Mouse (Mus musculus): Measurements from ENCODE around the gene Ski.
"Not testable (repeated sequence)": the region's sequence is repeated elsewhere in the genome, so short reads cannot be mapped to it uniquely, and the experiment has no call there.

Ski gene

DNA sequence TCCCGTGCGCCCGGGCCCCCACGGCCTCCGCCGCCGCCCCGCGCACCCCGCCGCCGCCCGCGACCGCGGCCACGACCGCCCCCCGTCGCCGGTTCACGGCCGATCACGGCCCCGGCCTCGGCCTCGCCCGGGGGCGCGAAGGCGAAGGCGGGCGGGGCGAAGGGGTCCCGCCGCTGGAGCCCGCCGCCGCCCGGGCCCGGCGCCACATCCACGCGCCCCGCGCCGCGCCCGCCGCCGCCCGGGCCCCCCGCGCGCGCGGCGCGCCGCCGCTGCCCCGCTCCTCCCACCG, at the start of gene Ski:
TSS of gene Ski (minus strand) at position 41 of the 289 bp plus-strand sequence.
- DNase-seq, result no peak

DNA sequence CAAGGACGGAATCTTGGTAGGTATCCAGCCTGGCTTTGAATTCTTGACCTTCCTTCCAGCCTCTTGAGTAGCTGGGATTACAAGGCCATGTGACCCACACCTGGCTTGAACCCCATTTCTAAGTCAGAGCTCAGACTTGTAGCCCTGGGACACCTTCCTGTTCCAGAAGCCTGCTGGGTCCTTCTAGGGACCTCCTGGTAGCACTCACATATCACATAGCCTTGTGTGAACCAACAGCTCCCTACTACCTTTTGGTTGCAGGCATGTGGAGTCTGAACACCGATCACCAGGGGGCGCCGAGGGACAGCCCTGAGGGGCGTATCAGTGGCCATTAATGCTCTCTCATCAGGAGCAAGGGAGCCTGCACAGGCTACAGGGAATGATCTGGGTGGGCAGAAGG, 46.0 kb upstream of the Ski start:
- peak; percentile 73 to 79 for DNase-seq

DNA sequence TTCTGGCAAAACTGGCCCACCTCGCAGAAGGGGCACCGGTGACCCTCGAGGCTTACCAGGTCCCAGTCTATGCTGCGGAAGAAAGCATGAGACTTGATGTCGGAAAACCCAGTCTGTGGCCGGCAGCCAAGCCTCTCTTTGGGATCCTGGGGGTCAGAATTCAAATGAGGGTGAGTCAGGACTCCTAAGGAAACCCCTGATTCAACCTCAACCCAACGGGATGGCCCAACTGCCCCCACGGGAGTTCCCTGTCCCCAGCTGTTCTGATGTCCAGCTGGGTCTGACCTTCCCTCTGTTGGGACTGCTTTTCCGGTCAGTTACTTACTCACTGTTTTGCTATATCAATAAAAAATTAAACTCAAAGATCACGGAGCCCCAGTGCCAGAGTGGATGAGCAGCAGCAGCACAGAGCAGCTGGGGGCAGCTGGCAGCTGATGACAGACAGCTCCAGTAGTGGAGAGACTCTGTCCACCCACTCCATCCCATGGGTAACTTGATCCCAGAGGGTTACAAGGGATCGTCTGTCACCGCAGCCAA, 45.3 kb upstream of the Ski start:
- peak in 1 of 2 experiments; percentile 46 for DNase-seq

DNA sequence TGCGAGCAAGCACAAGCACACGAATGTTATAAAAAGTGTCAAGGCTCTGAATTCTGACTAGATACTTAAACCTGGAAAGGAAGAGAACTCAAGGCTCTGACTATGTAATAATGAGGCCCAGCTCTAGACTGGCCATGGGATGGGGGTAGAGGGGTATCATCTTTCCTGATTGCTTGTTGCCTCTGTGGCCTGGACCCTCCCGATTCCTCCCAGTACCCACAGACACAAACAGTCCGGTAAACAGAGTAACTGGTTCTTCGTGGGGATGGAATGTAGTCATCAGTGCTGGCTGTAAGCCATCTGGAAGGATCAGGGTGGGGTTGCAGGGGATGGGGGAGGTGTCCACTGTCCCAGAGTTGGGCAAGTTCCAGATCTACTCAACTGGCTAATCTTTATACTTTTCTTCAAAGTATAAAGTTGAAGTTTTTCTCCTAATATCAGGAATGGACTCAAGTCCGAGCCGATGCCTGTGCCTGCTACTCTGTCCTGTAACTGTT, 44.7 kb upstream of the Ski start:
- DNase-seq, result peak in 1 of 2 experiments; percentile 41

DNA sequence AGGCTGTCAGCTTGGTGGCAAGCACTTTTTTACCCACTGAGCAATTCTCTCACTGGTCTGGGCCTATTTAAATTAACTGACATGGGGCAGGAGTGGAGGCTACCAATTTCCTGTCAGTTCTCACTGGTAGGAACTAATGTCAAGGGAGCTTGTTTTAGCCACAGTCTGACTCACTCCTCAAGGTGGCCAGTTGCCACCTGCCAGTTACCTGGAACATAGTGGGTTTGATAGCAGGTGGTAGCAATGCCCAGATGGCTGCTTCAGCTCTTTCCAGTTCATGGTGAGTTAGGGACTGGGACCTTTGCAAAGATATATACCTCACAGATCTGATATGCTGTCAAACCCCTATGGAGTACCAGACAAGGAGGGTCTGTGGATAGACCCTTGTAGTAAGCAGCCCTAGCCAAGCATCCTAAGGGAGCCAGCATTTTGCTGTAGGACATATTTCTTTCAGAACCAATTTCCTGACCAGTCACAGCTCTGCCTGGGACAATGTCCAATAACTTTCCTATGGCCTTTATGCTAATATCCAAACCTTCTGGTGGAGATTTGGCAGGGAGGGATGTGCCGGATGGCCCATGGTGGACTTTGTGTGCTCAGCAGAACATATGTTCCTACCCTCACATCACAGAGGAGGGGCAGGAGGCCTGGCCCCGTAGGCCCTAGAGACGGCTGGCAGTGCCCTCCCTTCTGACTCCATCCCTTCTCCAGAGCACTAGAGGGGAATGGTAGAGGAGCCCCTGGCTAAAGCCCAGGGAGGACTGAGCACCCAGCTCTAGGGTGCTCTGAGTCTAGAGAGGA, 42.3 kb upstream of the Ski start:
- peak; percentile 93 for DNase-seq

DNA sequence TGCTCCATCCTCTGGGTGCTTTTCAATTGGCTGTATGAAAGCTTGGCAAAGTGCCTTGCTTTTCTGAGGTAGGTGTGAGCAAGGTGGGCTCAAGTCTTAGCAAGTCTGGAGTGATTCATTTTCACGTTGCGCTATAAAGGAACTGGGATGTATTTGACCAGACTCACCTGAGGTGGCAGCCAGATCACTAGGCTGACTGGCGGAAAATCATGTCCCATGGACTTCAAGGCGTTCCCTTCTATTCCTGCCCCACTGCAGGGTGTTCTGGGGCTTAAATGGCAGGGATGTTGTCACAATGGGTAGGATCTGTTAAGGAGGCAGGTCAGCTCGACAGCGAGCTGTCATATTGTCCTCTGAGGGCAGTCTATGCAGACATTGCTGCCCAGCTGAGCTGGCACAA, 29.9 kb upstream of the Ski start:
- peak in 1 of 2 experiments; percentile 51 for DNase-seq

- DNase-seq, result peak; percentile 52 to 61
Observed at GRCm38 (mm10) chr4:155251147-155251546, 28.8 kb upstream of the Ski start.

DNA sequence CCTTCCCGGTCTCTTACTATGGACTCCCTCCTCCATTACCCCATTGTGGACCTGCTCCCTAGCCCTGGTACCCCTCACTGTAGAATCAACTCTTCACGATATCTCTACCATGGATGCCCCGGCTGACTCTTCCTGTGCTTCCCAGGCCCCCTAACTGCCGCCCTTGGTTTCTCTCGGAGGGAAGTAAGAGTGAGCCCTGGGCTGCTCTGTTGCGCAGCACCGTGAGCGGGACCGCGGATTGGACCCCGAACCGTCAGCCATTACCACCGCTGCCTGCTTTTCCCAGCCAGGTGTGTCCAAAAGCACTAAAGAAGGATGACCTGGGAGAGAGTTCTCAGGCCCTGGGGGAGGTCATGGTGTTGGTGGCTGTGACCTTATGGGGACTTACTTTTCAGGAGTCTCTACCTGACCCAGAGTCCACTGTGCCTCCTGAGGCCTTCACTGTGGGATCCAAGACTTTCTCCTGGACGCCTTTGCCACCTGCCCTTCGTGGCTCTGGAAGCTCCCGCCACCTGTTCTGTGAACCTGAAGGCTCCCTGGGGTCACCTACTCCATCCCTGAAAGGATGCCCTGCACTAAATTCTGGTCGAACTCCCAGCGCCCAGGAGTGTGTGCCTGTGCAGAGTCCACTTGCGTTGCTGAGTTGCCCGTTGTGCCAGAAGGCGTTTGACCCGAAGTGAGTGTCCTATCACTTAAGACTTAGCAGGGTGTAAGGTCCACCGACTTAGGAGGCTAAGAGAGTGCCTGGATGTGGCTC, 28.1 kb upstream of the Ski start:
- DNase-seq, result peak; percentile 61 to 71

DNA sequence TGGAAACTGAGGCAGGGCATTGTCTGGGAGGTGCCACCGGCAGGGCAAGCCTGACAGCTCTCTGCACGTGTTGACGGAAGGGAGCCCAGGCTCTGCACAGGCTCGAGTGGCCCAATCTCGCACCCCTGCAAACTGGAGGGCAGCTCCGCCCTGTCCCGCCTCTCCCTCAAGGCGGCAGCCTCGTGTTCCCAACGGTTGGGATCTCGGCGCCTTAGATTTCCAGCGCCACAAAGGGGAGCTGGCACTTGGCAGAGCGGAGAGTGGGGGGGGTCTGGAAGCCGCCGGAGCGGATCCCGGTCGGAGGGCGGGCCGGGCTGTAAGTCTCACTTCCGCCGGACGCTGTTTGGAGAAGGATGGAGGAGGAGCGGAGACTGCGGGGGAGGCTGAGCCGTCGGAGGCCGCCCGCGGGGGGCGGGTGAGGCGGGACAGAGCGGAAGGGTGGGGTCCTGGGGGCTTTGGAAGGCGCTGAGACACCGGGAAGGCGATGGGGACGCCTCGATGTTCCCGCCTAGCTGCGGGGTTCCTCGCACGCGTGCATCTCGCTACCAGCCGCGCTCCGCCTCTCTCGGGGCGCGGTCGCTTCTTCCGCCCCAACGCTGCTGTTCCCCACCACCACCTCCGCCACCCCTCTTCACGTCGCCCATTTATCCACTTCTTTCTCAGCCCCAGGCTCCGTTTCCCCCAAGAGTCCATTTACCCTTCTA, 27.4 kb upstream of the Ski start, which contains the start of gene Faap20:
TSS of gene Faap20 (plus strand) at position 155 of the 704 bp plus-strand sequence.
- DNase-seq, result peak; percentile 88 to 90

GRCm38 (mm10) chr4:155249257-155249647, 26.9 kb upstream of the Ski start:
- DNase-seq, result peak; percentile 95

DNA sequence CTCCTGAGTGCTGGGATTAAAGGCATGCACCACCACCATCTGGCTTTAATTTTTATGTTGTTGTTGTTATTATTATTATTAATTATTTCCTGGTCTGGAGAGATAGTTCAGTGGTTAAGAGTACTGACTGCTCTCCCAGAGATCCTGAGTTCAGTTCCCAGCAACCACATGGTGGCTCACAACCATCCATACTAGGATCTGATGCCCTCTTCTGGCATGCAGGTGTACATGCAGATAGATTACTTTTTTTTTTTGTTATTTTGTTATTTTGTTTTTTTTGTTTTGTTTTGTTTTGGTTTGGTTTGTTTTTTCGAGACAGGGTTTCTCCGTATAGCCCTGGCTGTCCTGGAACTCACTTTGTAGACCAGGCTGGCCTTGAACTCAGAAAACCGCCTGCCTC, 25.7 kb upstream of the Ski start:
- DNase-seq, result not testable (repeated sequence)

GRCm38 (mm10) chr4:155246691-155247105, 24.3 kb upstream of the Ski start:
- DNase-seq, result peak; percentile 83 to 89

GRCm38 (mm10) chr4:155245770-155246492, 23.5 kb upstream of the Ski start:
- DNase-seq, result no peak

DNA sequence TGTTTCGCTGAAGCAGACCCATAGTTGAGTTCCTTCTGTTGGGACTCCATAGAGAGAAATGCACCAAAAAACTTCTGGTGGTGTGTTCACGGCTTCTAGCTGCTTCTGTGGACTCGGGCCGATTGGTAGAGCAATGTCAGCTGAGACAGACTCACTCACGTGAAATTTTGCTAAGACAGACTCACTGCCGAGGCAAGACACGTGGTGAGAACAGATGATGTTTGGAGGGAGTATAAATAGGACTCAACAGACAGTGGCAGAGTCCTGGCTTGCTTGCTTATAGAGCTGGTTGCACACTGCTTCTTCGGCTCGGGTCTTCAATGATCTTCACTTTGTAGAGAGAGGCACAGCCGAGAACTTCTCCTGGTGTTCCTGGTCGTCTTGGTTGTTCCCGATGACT, 20.8 kb upstream of the Ski start:
- DNase-seq, result no peak

DNA sequence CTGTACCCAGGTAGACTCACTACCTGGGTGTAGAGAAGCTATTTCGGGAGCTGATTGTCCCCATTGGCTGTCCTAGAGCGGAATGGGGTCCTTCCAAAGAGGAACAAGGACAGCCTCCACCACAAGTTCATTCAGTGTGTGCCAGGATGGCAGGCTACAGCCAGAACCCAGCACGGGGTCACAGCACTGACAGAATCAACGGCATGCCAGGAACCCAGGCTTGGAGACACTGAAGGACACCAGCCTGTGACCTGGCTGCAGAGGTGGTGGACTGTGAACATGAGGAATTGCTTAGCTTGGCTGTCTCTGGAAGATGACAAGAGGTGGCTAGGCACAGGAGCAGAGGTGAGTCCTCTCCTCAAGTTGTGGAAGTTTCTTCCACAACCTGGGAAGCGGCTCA, 19.9 kb upstream of the Ski start:
- DNase-seq, result peak; percentile 49 to 56

DNA sequence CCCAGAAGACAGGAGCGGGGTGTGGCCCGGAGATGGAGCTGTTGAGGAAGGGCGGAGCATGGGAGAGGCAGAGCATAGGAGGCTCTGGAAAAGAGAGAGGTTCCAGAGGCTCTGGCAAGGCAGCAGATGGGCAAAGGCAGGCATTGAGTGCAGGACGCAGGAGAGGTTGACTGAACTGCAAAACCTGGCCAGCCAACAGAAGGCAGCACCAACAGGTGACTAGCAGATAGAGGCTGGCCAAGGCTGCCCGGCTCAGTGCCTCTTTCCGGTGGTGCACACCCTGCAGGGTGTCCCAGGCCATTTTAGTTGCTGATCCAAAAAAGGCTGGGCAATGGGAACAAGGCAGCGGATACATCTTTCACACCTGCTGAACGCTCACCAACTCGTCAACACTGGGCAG, 19.4 kb upstream of the Ski start:
- DNase-seq, result peak; percentile 88 to 95

GRCm38 (mm10) chr4:155239494-155239893, 17.1 kb upstream of the Ski start:
- DNase-seq, result no peak

DNA sequence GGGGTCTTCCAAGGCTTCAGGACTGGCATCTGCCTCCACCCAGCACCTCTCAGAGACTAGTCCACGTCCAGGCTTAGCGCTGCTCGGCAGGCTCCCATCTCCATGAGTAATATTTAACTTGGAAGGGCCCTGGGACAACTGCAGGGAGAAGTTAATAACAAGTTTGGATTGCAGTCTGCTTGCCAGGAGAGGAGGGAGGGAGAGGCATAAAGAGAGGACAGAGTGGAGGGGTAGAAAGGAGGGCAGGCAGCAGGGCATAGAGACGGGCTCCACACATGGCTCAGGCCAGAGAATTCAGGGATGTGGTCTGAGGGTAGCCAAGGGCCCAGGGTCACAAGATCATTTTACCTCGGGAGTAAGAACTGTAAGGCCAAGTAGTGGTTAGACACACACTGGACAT, 15.9 kb upstream of the Ski start:
- no peak for DNase-seq

GRCm38 (mm10) chr4:155236737-155237385, 14.5 kb upstream of the Ski start:
- DNase-seq, result no peak

DNA sequence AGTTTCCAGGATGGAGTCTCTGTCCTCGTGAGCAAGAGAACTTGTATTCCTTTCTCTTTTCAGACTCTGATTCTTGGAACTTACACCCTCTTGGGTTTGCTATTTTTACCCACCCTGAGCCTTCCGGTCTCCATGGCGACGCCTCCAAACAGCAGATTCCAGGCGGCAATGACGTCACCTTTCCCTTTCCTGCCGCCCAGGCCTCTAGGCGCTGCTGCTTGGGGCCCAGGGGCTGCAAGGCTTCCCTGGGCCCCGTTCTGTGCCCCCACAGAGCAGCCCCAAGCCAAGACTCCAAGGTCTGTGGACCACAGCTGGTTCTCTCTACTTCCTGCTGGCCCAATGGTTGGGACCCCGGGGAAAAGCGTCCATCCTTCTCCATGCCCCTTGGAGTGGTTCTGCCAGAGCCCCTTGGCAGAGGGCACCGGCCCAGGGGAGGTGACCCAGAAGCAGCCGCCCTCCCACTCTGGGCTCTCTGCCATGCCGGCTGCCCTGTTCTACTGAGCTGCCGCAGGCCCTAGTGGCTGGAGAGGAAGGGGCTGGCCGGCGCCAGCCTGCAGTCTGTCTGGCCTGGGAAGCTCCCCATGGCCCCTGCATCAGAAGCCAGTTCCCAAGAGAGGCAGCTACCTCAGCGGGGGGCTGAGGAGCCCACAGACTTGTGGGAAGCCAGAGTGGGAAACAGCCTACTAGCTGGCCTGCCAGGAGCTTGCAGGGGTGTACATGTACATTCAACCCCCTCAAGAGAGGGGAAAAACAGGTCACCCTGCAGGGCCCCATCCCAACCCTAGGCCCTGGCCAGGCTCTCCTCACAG, 13.1 kb upstream of the Ski start:
- DNase-seq, result peak; percentile 82 to 85
